ENCODE assay signal across 25 mouse cellular contexts in the genomic region with DNA sequence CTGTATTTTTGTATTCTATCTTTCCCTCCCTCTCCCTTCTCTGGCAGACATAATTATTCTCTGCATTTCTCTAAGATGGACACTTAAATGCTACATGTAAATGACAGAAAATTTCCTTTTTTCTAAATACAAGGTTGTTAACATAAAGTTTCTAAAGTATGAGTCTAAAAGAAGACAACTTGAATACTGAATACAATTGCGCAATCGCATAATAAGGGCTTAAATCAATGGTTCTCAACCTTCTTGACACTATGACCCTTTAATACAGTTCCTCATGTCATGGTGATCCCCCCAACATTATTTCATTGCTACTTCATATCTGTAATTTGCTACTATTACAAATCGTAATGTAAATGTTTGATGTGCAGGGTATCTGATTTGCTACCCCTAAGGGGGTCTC. TPM values are rescaled to one million over a fixed set of nuclear protein-coding genes. Genes with fewer than 3 reads are reported as not detected.
A peak's percentile ranks its signal among the peaks of the same experiment; 100 is the strongest.
DNase-seq lines count a peak whose midpoint lies in the region; TF ChIP-seq lines count a peak whose summit lies in the region.
"Had no signal": no experiment of that assay in that cellular context is flagged by ENCODE, and none has a peak within 500 bp of the region (broad histone marks: within the 10 kb centered on the region; RNA-seq: fewer than 3 reads in every experiment).

No protein-coding gene starts in this region.

- H3K79me3 ChIP-seq in C2C12 (ENCODE audit: low read depth) = no peaks in the 10 kb centered on the region

- DNase-seq in spleen, adult 12 weeks (ENCODE audit: low spot score) = no peak
- no peak for DNase-seq in gastrocnemius, postnatal 4 days (ENCODE audit: low spot score in 2 of 2)
- DNase-seq: adrenal gland, adult 8-10 months; adrenal gland, postnatal 25 days; B cell, adult 2 months; cerebellum, adult 11 months; cerebellum, adult 11-12 months; cerebellum, adult 18-20 months; cerebellum, adult 2 months had no signal

- no peak overlapping the region for H3ac ChIP-seq in C2C12 (ENCODE audit: control insufficient read depth, insufficient read length, low read depth)
- H3ac ChIP-seq in myocyte (ENCODE audit: control insufficient read depth, insufficient read length) = no peak overlapping the region

- no peak for TF ChIP-seq POLR2A in myocyte (IDR thresholded peaks at IDR 0.05; ENCODE audit: insufficient read length, low read depth)

- H3K27me3 ChIP-seq in C2C12 (ENCODE audit: control insufficient read depth, insufficient read depth, insufficient read length) (no peaks in the 10 kb centered on the region), myocyte (ENCODE audit: control insufficient read depth, insufficient read depth, insufficient read length) (no peaks in the 10 kb centered on the region)
- H3K27me3 ChIP-seq: CH12.LX, Patski had no signal

- TF ChIP-seq CTCF in C2C12 (IDR thresholded peaks at IDR 0.05; ENCODE audit: control insufficient read depth, insufficient read depth, insufficient read length) = no peak

- H3K36me3 ChIP-seq in C2C12 (ENCODE audit: control insufficient read depth, insufficient read depth) = no peaks in the 10 kb centered on the region
- H3K36me3 ChIP-seq in myocyte (ENCODE audit: control insufficient read depth, insufficient read depth) = no peaks in the 10 kb centered on the region
- H3K36me3 ChIP-seq: G1E had no signal

- H3K4me2 ChIP-seq in myocyte (ENCODE audit: low read depth) = no peak overlapping the region

- no peaks in the 10 kb centered on the region for H3K79me2 ChIP-seq in C2C12 (ENCODE audit: control insufficient read depth, insufficient read depth)
- no peaks in the 10 kb centered on the region for H3K79me2 ChIP-seq in myocyte (ENCODE audit: control insufficient read depth, insufficient read depth)

- H3K4me3 ChIP-seq in C2C12 (ENCODE audit: insufficient read depth, poor library complexity, severe bottlenecking) (no peak overlapping the region), myocyte (no peak overlapping the region)

TF ChIP-seq in C2C12, 6 proteins besides CTCF, POLR2A, EP300 and RAD21:
- TF ChIP-seq FOSL1 (IDR thresholded peaks at IDR 0.05; ENCODE audit: insufficient read depth, low read length, poor library complexity, severe bottlenecking) = no peak
- TF ChIP-seq CEBPB (IDR thresholded peaks at IDR 0.05; ENCODE audit: low read depth) = peak; percentile 55
- TF ChIP-seq MAX (IDR thresholded peaks at IDR 0.05) = no peak
- TF ChIP-seq USF1 (IDR thresholded peaks at IDR 0.05; ENCODE audit: low read depth) = no peak

TF ChIP-seq in myocyte, 11 proteins besides CTCF, POLR2A, EP300 and RAD21:
- TF ChIP-seq REST (IDR thresholded peaks at IDR 0.05; ENCODE audit: insufficient read depth, insufficient read length) = no peak
- 0 out of 2 replicates have a peak, but pooled peaks have one; percentile 67 for TF ChIP-seq CEBPB (IDR thresholded peaks at IDR 0.05; ENCODE audit: insufficient read depth, poor library complexity, severe bottlenecking)

RNA-seq across cellular contexts. Expression of gene Gm6993, which starts 35.7 kb away (rescaled TPM):
- polyA plus RNA-seq in C2C12 (2012; fragmentation: generic; extraction: Trizol) (not detected), myocyte (2012; fragmentation: generic; extraction: Trizol) (not detected)
- total RNA-seq in gastrocnemius, postnatal 4 days (2021) = not detected
- total RNA-seq: adrenal gland, adult 18-20 months; adrenal gland, adult 2 months; adrenal gland, adult 8-10 months; adrenal gland, postnatal 10 days; adrenal gland, postnatal 14 days; adrenal gland, postnatal 25 days; adrenal gland, postnatal 36 days; adrenal gland, postnatal 4 days; CH12.LX; ES-E14; G1E; MEL had no signal
- polyA plus RNA-seq: activated CD4-positive, CD25-positive, alpha-beta regulatory T cell, adult 4 months; adrenal gland, adult 2 months; brain, embryonic 14.5 days; CD4-positive, CD25-positive, alpha-beta regulatory T cell, adult 4 months; cerebellum, adult 2 months; G1E; Patski had no signal
